Mouse (Mus musculus) thymus, postnatal 0 days (tissue): ENCODE measurements around the gene Zfp759. TPM values are rescaled to one million over a fixed set of nuclear protein-coding genes. Genes with fewer than 3 reads are reported as not detected.
A peak's percentile ranks its signal among the peaks of the same experiment; 100 is the strongest.
"Not testable (repeated sequence)": the region's sequence is repeated elsewhere in the genome, so short reads cannot be mapped to it uniquely, and the experiment has no call there.

Experiments
- DNase-seq: peaks from one replicate; pipeline ENCODE4 v3.0.0-alpha.2; 2015; ENCODE audit warnings: low spot score
- polyA plus RNA-seq: library from polyadenylated mRNA; unstranded; fragments of >200 nt; fragmentation: Nextera tagmentation; extraction: Ambion mirVana; gene quantifications from 2 replicates; pipeline ENCODE4 v1.2.1, GENCODE M21; 2015

Gene Zfp759
- 1.6 and 1.7 TPM in 2 replicates for polyA plus RNA-seq

DNA sequence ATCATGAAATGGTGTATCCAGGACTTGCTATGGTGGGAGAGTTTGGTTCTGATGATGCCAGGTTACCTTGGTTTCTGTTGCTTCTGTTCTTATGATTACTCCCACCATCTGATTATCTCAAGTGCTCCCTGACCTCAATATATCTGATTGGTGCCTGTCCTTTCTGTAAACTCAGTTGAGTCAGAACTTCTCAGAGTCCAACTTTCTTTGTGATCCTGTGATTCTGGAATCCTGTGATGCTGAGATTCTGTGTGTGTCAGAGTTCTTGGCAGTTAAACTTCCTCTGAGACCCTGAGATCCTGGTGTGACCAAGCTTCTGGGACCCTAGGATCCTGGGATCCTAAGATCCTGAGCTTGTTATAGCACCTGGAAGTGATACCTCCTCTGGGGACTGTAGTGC lies at the start of gene Zfp759:
TSS of gene Zfp759 (plus strand) at position 301 of the 400 bp plus-strand sequence.
- DNase-seq: not testable (repeated sequence)

DNA sequence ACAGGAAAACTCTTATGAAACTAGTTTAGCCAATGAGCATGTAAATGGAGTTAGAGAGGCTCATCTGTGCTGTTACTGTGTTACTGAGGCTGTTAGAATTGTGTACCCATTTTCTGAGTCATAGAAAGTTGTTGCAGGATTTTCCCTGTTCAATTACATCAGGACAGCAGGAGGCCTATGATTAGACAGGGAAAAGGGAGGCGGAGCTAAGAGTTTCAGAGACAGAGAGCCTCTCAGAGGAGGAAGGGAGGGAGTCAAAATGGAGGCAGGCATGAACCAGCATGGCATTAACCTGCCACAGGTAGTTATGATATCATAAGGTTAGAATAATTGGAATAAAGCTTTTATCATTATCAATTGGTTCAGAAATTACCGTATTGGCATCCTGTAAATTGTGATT lies 48.7 kb upstream of the Zfp759 start:
- no peak for DNase-seq

DNA sequence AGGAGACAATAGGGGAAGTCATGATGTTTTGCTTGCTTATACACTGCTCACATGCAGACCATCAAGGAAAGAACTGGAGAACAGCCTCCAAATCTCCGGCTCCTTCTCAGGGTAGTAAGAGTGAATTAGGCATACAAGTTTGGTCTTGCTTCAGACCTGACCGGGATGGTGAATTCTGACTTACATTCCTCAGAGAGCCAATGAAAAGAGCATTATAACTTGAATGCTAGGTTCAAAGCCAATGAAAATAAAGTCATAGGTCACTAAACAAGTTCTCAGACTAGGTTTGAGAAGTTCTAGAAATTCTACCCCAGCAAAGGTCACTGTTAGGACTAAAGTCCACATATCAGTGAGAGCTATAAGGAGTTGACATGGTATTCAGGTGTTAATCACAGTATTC lies 44.2 kb upstream of the Zfp759 start:
- DNase-seq: no peak

DNA sequence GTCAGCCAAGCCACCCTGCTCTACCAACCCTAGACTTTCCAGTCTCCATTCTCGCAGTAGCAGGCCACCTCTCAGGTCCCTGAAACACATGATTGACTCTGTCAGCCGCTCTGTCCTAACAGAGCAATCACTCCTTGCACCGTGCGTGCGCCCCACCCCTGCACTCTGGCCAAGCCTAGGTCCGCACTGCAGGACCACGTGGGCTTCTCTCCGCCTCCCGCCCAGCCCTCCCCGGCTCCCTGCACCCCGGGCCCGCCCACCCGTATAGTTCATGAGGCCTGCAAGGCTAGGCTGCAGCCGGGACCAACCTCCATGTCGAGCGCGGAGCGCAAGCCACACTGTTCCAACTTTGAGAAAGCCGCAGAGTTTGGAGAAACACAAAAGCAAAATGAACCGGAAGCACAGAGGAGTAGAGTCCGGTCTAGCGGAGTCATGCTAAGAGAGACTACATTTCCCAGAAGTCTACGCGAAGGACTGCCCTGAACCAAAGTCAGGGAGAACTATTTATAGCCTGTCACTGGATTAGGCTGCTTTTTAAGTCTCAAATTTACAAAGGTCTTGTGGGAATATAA lies 40.2 kb upstream of the Zfp759 start:
- peak; percentile 75 for DNase-seq

DNA sequence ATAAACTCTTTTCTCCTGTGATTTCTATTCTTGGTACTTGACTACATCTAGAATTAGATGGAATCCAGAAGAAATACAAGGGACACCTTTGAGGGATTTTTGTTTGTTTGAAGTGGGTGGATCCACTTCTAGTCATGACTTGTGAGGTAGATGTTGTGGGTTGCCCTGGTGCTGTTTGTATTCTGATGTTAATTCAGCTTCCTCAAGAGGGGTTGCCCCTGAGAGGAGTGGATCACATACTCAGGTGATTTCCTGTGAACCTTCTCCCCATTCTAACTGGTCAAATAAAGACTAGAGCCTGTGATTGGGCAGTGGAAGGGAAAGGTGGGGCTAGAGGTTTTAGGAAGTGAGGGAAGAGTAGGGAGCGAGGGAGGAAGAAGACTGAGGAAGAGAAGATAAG lies 39.5 kb upstream of the Zfp759 start:
- DNase-seq: no peak

DNA sequence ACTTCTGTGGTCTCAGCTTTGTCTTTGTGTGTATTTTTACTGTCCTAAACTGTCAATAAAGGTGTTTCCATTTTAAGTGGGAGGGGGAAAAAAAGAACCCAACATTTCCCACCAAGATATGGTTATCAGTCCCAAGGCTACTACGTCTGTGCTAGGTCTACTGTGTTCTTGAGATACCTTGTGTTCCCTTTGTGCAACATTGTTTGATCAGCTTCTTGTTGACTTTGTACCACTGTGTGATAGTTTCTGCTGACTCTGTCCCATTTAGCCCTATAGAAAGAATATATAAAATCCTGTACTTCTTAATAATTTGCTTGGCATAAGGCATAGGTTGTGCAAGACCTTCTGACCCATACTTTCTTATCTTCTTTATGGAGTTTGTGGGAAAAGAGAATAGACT lies 31.3 kb upstream of the Zfp759 start:
- no peak for DNase-seq

DNA sequence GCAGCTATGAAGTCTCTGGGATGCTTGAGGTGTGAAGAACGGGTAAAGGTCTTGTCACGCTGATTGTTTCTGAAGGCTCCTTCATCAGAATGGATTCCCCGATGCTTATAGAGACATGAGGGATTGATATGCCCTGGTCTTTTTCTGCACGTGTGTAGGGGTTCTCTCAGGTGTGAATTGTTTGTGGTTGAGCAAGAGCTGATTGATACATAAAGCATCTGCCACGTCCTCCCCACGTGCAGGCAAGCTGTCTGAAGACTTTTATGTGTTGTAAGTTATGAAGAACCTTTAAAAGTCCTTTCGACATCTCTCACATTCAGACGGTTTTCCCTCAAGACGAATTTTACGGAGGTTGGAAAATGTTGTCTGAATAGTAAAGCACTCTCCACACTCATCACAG lies 23.6 kb upstream of the Zfp759 start, which contains the start of gene Zfp708:
TSS of gene Zfp708 (minus strand) at position 101 of the 400 bp plus-strand sequence.
- DNase-seq: no peak

DNA sequence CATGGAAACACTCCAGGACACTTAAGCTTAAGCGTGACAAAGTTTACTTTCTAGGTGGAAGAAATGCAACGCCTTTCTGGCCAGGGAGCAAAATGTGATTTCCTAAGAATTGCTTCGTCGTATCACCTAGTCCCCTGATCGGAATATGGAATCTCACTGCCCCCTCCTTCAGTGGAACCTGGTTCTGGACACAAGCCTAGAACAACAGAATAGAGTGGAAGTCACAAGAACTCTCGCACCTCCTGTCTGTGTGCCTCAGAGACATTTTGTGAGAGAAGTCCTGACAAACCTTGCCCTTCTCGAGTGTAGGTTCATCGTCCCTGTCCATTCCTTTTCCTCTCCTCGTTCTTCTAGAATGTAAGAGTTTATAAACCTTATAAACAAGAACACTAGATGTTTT lies 13.8 kb upstream of the Zfp759 start:
- DNase-seq: no peak

DNA sequence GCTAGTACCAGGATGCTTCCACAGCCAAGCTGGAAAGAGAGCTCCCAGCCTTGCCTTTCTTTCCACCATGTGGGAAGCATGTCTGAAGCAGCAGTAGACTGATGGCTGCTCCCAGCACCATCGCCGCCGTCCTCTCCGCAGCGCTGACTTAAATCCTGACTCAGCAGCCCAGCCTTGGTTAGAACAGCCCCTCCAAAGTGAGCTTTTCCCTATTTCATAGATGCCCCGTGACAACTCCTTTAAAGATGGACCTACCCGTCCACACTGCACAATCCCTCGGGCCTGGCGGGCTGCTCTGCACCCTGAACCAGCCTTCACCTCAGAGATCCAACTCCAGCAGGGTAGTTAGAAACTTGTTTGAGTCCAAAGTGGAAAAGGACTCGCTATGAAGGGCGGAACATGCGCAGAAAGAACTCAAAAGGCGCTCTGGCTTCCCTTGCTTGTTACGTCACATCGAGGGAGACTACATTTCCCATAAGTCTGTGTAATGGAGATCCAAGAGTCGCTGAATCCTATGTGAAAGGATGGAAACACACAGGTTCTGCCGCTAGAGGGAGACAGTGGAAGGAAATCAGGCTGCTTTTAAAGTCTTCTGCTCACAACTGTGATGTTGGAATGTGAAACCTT lies 13.2 kb upstream of the Zfp759 start, which contains the start of gene Gm28557:
TSS of gene Gm28557 (minus strand) at position 411 of the 627 bp plus-strand sequence.
- DNase-seq: peak; percentile 96

DNA sequence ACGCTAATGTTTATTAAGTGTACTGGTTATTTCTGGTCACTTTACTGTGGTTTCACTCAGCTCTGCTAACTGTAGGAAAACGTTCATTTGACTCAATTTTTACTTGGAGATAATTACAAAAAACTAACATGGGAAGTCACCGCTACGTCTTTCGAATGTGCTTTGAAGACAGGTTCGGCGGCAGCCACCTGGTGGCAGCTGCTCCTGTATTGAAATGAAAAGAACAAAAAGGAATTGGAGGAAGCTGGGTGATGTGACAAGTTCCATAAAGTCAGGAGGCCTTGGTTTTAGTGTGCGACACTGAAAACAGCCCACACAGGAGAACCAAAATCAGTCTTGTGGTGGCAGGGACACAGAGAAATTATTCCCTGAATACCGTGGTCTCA lies 12.6 kb upstream of the Zfp759 start:
- DNase-seq: no peak

DNA sequence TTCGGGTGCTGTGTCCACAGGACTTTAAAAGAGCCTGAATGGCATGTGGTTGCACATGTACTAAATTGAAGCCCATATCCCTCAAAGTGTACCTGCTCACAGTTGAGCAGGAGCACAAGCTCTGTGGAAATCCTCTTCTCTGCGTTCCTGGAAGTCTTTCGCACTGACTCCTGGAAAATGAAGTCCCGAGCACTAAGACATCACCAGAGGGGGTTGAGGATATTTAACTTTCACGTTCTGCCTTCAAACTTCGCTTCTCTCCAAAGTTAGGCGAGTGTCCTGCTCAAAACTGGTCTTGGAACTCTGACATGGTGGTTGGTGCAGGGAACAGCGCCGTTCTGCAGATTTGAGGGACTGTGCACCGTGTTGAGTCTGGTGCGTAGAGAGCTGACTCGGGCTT lies 9.4 kb upstream of the Zfp759 start:
- DNase-seq: no peak

DNA sequence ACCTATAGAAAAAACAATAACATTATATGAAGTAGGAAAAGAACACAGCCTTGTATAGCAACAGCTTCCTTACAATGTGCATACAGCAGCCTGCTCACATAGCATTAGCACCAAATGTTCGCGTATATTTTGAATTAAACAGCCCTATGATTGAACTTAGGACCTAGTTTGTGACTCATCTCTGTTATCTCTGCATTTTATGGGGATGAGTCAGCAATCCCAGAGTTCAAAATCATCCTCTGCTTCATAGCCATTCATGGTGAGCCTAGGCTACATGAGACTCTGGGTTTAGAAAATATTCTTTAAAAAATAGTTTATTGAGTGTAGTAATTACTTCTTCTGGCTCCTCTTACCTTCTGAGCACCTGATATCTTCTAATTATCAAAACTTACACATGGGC lies 8.2 kb upstream of the Zfp759 start:
- DNase-seq: no peak

DNA sequence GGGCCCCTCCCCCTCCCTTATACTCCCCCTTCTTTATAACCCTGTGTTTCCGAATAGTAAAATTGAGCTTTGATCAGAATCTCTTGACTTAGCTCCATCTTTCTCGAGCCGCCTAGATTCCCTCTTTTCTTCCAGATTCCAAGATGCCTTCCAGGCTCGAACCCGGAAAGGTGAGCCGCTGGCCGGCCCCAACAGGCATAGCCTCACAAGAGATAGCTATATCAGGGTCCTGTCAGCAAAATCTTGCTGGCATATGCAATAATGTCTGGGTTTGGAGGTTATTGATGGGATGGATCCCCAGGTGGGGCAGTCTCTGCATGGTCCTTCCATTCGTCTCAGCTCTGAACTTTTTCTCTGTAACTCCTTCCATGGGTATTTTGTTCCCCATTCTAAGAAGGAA lies 5.3 kb upstream of the Zfp759 start, which contains the start of gene Rslcan18:
TSS of gene Rslcan18 (minus strand) at position 101 of the 400 bp plus-strand sequence.
- DNase-seq: not testable (repeated sequence)

DNA sequence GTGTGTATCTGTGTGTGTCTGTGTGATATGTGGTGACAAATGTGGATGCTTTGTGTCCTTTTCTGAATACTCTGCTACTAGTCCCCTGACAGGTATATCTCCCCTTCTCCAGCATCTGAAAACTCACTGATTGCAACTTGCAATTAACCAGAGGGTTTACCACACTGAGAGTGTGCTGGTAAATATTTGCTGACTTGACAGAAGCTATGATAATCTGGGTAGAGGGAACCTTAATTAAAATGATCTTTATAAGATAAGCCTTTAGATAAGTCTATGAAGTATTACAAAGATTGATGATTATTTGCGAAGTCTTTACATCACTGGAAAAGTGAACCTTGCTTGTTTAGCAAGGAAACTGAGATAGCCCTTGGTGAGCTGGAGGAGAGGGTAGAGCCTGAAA lies 3.0 kb downstream of the Zfp759 start:
- no peak for DNase-seq

DNA sequence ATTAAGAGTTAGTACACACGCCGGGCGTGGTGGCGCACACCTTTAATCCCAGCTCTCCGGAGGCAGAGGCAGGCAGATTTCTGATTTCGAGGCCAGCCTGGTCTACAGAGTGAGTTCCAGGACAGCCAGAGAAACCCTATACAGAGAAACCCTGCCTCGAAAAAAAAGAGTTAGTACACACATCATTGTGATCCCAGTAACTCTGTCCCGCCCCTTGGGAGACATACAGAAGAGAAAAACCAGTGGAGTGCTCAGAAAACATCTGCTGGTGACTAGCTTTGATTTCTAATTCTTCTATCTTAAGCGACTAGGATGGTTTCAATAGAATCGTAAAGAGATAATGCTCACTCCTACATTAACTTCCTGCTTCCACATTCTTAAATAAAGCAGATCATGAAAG lies 6.0 kb downstream of the Zfp759 start:
- DNase-seq: not testable (repeated sequence)

DNA sequence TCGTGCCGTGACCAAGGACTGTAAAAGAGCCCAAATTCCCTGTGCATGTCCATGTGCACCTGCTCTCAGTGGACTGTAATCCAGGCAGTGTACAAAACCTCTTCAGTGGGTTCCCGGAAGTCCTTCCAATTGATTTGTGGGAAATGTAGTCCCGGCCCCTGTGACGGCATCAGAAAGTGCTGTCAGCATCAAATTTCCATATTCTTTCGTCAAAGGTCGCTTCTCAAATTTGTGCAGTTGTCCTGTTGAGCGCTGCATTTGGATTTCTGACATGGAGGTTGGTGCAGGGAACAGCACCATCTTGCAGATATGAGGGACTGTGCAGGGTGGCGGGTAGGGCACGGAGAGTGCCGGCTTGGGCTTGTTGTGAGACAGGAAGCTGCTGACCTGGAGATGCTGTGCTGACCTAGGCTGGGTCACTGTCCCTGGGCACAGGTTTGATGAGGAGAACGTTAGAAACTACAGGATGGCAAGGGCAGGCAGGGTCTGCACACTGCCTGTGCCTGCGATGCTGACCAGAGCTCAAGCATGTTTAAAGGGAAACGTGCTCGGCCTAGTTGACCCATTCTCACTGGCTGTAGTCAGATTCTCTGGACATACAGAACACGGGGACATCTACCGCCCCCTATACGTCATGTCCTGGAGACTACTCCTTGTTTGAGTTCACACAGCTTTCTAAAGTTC lies 6.7 kb downstream of the Zfp759 start:
- DNase-seq: peak; percentile 86

DNA sequence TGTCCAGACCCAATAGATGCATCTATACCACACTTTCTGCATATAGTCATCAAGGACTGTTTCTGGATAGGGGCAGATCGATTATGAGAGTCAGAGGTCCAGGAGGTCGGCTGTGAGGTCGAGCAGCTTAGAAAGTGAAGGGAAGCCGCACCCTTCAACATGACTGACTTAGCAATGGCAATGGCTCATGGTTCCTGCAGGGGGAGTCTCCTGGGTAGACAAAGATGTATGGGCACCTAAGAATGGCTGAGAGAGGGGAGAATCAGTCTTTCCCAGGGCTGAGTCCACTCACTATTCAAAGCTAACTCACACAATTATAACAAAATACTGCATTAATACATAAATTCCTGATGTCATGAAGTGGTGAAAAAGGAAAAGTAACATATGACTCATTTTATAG lies 44.7 kb downstream of the Zfp759 start:
- not testable (repeated sequence) for DNase-seq

DNA sequence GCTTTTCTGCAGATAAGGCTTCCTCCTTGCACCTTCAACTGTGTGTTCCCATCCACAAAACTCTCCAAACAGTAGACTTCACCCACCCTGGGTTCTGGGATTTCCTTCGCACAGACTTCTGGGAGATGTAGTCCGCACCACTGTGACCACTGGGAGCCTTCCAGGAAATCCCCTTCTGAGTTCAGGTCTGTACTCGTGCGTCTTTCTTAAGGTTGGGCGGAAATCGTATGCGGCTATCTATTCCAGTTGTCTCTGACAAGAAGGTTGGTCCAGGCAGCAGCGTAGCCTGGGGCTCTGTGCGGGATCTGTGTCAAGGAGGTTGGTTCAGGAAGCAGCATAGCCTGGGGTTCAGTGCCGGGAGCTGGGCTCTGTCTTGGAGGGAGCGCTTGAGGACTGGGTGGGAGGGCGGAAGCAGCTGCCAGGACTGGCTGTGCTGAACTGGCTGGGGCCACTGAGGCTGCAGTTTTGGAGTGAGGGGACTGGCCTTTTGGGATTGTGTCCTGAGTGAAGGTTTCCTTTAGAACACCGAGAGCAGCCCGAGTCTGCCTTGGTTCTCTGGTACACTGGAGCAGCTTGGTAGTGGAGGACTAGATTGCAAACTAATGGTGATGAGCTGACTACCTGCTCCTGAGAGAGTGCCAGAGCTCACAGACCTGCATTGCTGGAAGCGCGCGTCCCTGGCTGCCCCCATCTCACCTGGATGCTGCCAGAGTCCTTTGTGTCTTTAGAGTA lies 51.7 kb downstream of the Zfp759 start, which contains the start of gene Rsl1:
TSS of gene Rsl1 (plus strand) at position 192 of the 732 bp plus-strand sequence.
- peak; percentile 77 for DNase-seq

DNA sequence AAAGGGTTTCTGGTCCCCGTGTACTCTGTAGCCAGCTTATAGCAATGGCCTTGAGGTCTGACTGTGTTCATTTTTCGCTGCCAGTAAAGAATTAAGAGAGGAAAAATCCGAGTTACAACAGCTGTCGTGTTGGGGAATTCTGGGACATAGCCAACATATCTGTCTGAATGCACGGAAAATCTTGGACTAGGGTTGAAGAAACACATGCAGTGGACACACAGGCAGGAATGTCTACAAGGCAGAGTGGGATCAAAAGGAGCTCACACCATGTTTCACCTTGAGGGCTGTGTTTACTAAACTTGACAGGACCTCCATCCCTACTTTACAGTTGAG lies 52.2 kb downstream of the Zfp759 start:
- no peak for DNase-seq
